Mouse (Mus musculus) ES-Bruce4 (cell line): ENCODE measurements around the gene Ttc21b. TPM values are rescaled to one million over a fixed set of nuclear protein-coding genes. Genes with fewer than 3 reads are reported as not detected.

Source experiments
- H3K27ac ChIP-seq: 2 replicates; pipeline ENCODE4 v1.5.1; 2012; ENCODE audit warnings: low read length, inconsistent platforms; ENCODE audit not compliant: insufficient read depth
- H3K27me3 ChIP-seq: 2 replicates; pipeline ENCODE4 v1.6.1; 2012; ENCODE audit warnings: mild to moderate bottlenecking, low read length, inconsistent platforms; ENCODE audit not compliant: control insufficient read depth, poor library complexity, insufficient read depth, severe bottlenecking
- H3K36me3 ChIP-seq: 2 replicates; pipeline ENCODE4 v1.6.1; 2012; ENCODE audit warnings: inconsistent platforms, mild to moderate bottlenecking, low read length, moderate library complexity; ENCODE audit not compliant: control insufficient read depth, poor library complexity, insufficient read depth, severe bottlenecking
- H3K4me1 ChIP-seq: one replicate; pipeline ENCODE4 v1.8.1; 2011; ENCODE audit warnings: low read length; ENCODE audit not compliant: control insufficient read depth, insufficient read depth
- H3K4me3 ChIP-seq: 2 replicates; pipeline ENCODE4 v1.5.1; 2011; ENCODE audit warnings: low read depth, mild to moderate bottlenecking, low read length
- H3K9ac ChIP-seq: 2 replicates; pipeline ENCODE4 v1.6.1; 2012; ENCODE audit warnings: low read depth, mild to moderate bottlenecking, inconsistent platforms; ENCODE audit not compliant: poor library complexity, severe bottlenecking
- H3K9me3 ChIP-seq: replicated peaks from 2 replicates; pipeline ENCODE4 v1.6.1; 2012; ENCODE audit warnings: mild to moderate bottlenecking, low read length, inconsistent platforms; ENCODE audit not compliant: control insufficient read depth, poor library complexity, insufficient read depth, severe bottlenecking
- CTCF ChIP-seq: IDR thresholded peaks from one replicate; pipeline ENCODE4 v1.8.1; 2011; ENCODE audit warnings: low read depth, low read length
- EP300 ChIP-seq: IDR thresholded peaks from 2 replicates; pipeline ENCODE4 v1.6.1; 2011; ENCODE audit warnings: low read depth, low read length; ENCODE audit not compliant: insufficient read depth
- POLR2A ChIP-seq: IDR thresholded peaks from one replicate; pipeline ENCODE4 v1.8.1; 2011; ENCODE audit warnings: low read length; ENCODE audit not compliant: insufficient read depth
- polyA plus RNA-seq: library from polyadenylated mRNA; stranded (reverse); fragments of >200 nt; gene quantifications from 2 replicates; pipeline ENCODE4 v1.2.4, GENCODE M21; 2011; ENCODE audit warnings: low read depth; ENCODE audit not compliant: missing spikeins, insufficient read depth, insufficient read length

The Ttc21b gene
- polyA plus RNA-seq, 1 experiment = 22.4 TPM

DNA sequence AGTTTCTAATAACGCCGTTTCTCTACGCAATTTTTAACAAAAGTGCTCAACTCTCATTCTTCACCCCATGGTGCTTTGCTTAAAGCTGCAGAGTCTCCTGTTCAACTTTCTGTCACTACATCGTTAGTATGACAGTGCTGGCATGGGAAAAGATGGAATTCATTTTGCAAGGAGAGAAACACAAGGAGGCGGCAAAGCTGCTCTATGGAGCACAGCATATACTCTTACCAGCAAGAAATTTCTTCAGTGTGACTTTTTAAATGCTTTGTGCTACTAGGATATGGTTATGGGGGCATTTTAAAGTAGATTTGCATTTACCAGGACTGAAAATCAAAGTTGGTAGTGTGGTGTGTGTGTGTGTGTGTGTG, 77.6 kb downstream of the Ttc21b start:
- H3K9me3 ChIP-seq = no peaks in the 10 kb centered on the region
- no peaks in the 10 kb centered on the region for H3K36me3 ChIP-seq
- H3K27ac ChIP-seq = no peak overlapping the region
- TF ChIP-seq EP300 (no peak), CTCF (no peak), POLR2A (no peak)
- no peak overlapping the region for H3K4me3 ChIP-seq
- no peaks in the 10 kb centered on the region for H3K27me3 ChIP-seq
- H3K4me1 ChIP-seq = no peaks in the 10 kb centered on the region
- H3K9ac ChIP-seq = no peak overlapping the region

DNA sequence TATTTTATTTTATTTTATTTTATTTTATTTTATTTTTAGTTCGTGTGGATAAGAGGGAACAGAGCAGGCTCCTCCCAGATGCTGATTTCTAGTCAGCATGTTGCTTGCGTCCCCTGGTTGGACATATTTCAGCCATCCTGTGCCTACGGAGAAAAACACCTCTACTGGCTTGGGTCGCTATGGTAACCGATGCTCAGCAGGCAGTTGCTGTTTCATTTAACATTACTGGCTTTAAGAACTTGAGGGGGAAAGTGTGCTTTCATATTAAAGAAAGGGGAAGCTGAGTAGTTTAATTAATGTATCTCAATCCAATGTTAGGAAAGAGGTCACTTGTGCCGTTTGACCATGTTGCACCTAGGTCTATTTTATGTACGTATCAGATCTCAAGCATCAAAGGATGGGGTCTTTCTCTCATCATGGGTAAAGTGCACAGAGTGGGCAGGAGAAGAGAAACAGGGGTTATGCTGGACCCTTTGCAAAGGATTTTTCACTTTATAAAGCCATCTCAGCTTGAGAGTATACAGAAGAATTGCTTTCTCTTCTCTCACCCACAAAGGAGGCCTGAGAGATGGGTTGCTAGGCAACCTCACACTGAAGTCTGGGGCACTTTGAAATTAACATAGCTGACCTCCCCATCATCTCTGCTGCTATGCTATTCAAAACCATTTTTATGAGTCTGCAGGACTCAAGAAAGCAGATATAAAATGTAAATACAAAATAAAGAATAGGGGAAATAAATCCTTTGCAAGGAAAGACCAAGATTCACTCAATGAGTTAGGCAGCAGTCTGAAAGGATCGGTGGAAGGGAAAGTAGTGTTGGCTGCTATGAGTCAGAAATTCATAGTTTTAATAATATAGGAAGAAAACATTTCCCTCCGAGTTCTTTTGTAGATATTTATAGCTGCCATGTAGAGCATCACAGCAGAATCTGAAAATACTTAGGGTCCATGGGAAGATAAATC, 78.2 kb downstream of the Ttc21b start:
- Histone ChIP-seq H3K4me3 (no peak overlapping the region), H3K27ac (no peak overlapping the region), H3K9me3 (no peaks in the 10 kb centered on the region), H3K4me1 (no peaks in the 10 kb centered on the region), H3K27me3 (no peaks in the 10 kb centered on the region), H3K9ac (no peak overlapping the region), H3K36me3 (no peaks in the 10 kb centered on the region)
- TF ChIP-seq EP300 (no peak), CTCF (no peak), POLR2A (no peak)

DNA sequence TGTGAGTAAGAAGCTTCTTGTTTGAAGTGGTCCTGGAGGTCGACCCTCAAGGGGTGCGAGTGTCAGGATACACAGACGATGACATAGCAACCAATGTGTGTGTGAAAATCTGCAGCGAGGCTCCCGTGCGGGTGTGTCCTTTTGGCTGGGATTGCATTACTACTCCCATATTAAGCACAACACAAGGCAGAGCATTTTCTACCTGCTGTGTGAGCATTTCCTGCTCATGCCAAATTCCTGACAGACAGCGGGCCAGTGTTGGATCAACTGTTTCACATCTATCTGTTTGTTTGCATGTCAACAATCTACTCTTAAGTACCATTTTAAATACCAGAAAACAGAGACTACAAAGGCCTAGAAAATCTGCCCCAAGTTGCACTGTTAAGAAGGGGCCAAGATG, 79.4 kb downstream of the Ttc21b start:
- H3K27ac ChIP-seq = no peak overlapping the region
- H3K9me3 ChIP-seq = no peaks in the 10 kb centered on the region
- H3K27me3 ChIP-seq = no peaks in the 10 kb centered on the region
- H3K36me3 ChIP-seq = no peaks in the 10 kb centered on the region
- H3K9ac ChIP-seq = no peak overlapping the region
- TF ChIP-seq CTCF (no peak), EP300 (no peak), POLR2A (no peak)
- no peaks in the 10 kb centered on the region for H3K4me1 ChIP-seq
- no peak overlapping the region for H3K4me3 ChIP-seq

DNA sequence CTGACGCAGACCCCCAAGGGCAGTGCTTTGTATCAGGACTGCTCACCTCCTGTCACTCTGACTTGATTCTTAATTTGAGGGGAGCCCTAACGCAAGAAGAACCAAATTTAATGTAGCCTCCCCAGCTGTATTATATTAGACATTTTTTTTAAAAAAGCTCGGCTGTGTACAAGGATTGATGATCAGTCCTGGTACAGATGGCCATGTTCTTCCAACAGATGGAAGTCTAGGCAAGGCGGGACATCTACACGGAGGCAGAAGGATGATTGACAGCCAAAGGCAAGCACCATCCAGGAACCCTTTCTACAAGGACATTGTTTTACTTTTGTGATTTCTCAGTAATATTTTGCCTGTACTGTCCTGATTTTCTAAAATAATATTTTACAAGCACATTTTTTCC, 83.3 kb downstream of the Ttc21b start:
- no peaks in the 10 kb centered on the region for H3K4me1 ChIP-seq
- H3K9me3 ChIP-seq = no peaks in the 10 kb centered on the region
- no peak overlapping the region for H3K9ac ChIP-seq
- H3K36me3 ChIP-seq = no peaks in the 10 kb centered on the region
- no peaks in the 10 kb centered on the region for H3K27me3 ChIP-seq
- no peak for TF ChIP-seq EP300
- TF ChIP-seq CTCF = no peak
- no peak for TF ChIP-seq POLR2A
- H3K4me3 ChIP-seq = no peak overlapping the region
- H3K27ac ChIP-seq = no peak overlapping the region

DNA sequence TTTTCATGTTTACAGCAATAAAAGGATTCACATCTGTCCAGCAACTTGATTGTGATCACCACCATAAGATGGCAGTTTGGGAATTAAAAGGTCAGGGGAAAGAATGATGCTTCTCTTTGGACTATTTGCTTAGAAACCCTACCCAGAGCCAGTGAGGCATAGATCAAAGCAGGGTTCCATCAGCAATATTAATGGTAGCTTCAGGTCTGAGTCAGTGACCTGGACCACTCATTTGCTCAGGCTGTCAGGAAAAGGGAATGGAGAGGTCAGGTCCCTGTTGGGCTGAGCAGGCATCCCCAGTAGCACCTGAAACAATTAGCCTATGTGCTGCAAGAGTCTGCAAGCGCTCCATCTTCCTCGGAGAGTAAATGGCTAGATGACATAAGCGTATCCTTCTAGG, 84.8 kb downstream of the Ttc21b start:
- no peaks in the 10 kb centered on the region for H3K36me3 ChIP-seq
- H3K9me3 ChIP-seq = no peaks in the 10 kb centered on the region
- no peaks in the 10 kb centered on the region for H3K27me3 ChIP-seq
- no peak for TF ChIP-seq POLR2A
- H3K27ac ChIP-seq = no peak overlapping the region
- H3K9ac ChIP-seq = no peak overlapping the region
- H3K4me3 ChIP-seq = no peak overlapping the region
- no peaks in the 10 kb centered on the region for H3K4me1 ChIP-seq

DNA sequence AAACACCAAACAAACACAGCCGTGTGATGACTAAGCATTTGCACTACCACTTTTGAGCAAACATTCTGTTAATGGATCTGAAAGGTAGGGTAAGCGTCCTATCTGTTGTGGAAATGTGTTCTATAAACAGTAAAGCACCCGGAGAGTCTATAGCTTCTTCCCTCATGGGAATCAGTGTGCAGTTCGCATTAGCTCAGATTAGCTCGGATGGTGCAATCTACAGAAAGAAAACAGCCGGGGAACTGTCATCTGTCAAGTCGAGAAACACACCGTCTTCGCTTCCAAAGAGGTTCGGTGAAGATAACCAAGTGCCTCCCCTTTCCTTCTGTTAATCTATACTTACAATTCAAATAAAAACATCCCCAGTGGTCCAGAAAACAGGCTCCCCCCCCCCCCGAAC, 85.7 kb downstream of the Ttc21b start:
- TF ChIP-seq EP300 (no peak), CTCF (no peak)
- H3K4me1 ChIP-seq = no peaks in the 10 kb centered on the region
- no peaks in the 10 kb centered on the region for H3K27me3 ChIP-seq
- no peak overlapping the region for H3K27ac ChIP-seq
- no peaks in the 10 kb centered on the region for H3K9me3 ChIP-seq
- no peaks in the 10 kb centered on the region for H3K36me3 ChIP-seq
- H3K9ac ChIP-seq = no peak overlapping the region
- H3K4me3 ChIP-seq = no peak overlapping the region
